Mouse (Mus musculus): ENCODE measurements around the gene Btbd18.
"Not testable (repeated sequence)": the region's sequence is repeated elsewhere in the genome, so short reads cannot be mapped to it uniquely, and the experiment has no call there.

The Btbd18 gene

GRCm38 (mm10) chr2:84646138-84646537, 12.7 kb upstream of the Btbd18 start:
- CTCF ChIA-PET = interaction anchor here (0.5 kb wide), 1 partner anchor 89 kb away, joined by 7 read pairs; no protein-coding TSS in a partner anchor

- CTCF ChIA-PET = no interaction called here
Observed at GRCm38 (mm10) chr2:84647051-84647568, 11.8 kb upstream of the Btbd18 start.

- CTCF ChIA-PET = no interaction called here
Observed at GRCm38 (mm10) chr2:84648369-84648768, 10.5 kb upstream of the Btbd18 start.

GRCm38 (mm10) chr2:84649674-84650073, 9.2 kb upstream of the Btbd18 start:
- CTCF ChIA-PET = interaction anchor here (1.0 kb wide), 1 partner anchor 10 kb away, joined by 3 read pairs; no protein-coding TSS in a partner anchor

- CTCF ChIA-PET = interaction anchor here (0.7 kb wide), 1 partner anchor 76 kb away, joined by 3 read pairs; no protein-coding TSS in a partner anchor
Observed at GRCm38 (mm10) chr2:84650464-84651195, 8.2 kb upstream of the Btbd18 start, which contains the start of gene Ctnnd1. Ctnnd1 (minus strand) TSS chr2:84650765.

- CTCF ChIA-PET = interaction anchor here (0.7 kb wide), 1 partner anchor 36 kb away, joined by 3 read pairs; no protein-coding TSS in a partner anchor
Observed at GRCm38 (mm10) chr2:84653354-84653753, 5.5 kb upstream of the Btbd18 start.

GRCm38 (mm10) chr2:84655864-84656263, 3.0 kb upstream of the Btbd18 start:
- CTCF ChIA-PET = interaction anchor here (0.6 to 0.8 kb wide), 5 partner anchors 20 to 353 kb away, joined by 3 read pairs; no protein-coding TSS in a partner anchor

GRCm38 (mm10) chr2:84660253-84660652, 1.4 kb downstream of the Btbd18 start:
- CTCF ChIA-PET = interaction anchor here (1.0 kb wide), 1 partner anchor 9 kb away, joined by 5 read pairs; no protein-coding TSS in a partner anchor

GRCm38 (mm10) chr2:84662866-84663265, 4.0 kb downstream of the Btbd18 start:
- CTCF ChIA-PET = no interaction called here

GRCm38 (mm10) chr2:84666081-84666480, 7.2 kb downstream of the Btbd18 start:
- CTCF ChIA-PET = no interaction called here

GRCm38 (mm10) chr2:84669828-84670568, 11.1 kb downstream of the Btbd18 start:
- CTCF ChIA-PET = interaction anchor here (0.7 kb wide), 1 partner anchor 68 kb away, joined by 4 read pairs; no protein-coding TSS in a partner anchor

GRCm38 (mm10) chr2:84670569-84670933, 11.7 kb downstream of the Btbd18 start, which contains the start of gene Selenoh:
Selenoh (minus strand) TSS chr2:84670770.
- CTCF ChIA-PET = interaction anchor here (0.7 kb wide), 1 partner anchor 67 kb away, joined by 4 read pairs; no protein-coding TSS in a partner anchor

GRCm38 (mm10) chr2:84671535-84671934, 12.7 kb downstream of the Btbd18 start:
- CTCF ChIA-PET = not testable (repeated sequence)

- CTCF ChIA-PET = interaction anchor here (1.0 kb wide), 1 partner anchor 33 kb away, joined by 3 read pairs; no protein-coding TSS in a partner anchor
Observed at GRCm38 (mm10) chr2:84677270-84677967, 18.5 kb downstream of the Btbd18 start.

GRCm38 (mm10) chr2:84677968-84678880, 19.3 kb downstream of the Btbd18 start, which contains the start of the genes Gm28635 and Med19:
Gm28635 (minus strand) TSS chr2:84678041.
Med19 (plus strand) TSS chr2:84678402.
- CTCF ChIA-PET = interaction anchor here (1.0 kb wide), 1 partner anchor 32 kb away, joined by 3 read pairs; no protein-coding TSS in a partner anchor

- CTCF ChIA-PET = no interaction called here
Observed at GRCm38 (mm10) chr2:84679016-84679415, 20.1 kb downstream of the Btbd18 start, which contains the start of gene Tmx2. Tmx2 (minus strand) TSS chr2:84679140.

GRCm38 (mm10) chr2:84682605-84683183, 23.8 kb downstream of the Btbd18 start:
- CTCF ChIA-PET = no interaction called here

GRCm38 (mm10) chr2:84688080-84688844, 29.4 kb downstream of the Btbd18 start:
- CTCF ChIA-PET = no interaction called here

GRCm38 (mm10) chr2:84690050-84690449, 31.2 kb downstream of the Btbd18 start:
- CTCF ChIA-PET = no interaction called here
